Mouse (Mus musculus): Measurements from ENCODE around the gene Olfr983.

DNA sequence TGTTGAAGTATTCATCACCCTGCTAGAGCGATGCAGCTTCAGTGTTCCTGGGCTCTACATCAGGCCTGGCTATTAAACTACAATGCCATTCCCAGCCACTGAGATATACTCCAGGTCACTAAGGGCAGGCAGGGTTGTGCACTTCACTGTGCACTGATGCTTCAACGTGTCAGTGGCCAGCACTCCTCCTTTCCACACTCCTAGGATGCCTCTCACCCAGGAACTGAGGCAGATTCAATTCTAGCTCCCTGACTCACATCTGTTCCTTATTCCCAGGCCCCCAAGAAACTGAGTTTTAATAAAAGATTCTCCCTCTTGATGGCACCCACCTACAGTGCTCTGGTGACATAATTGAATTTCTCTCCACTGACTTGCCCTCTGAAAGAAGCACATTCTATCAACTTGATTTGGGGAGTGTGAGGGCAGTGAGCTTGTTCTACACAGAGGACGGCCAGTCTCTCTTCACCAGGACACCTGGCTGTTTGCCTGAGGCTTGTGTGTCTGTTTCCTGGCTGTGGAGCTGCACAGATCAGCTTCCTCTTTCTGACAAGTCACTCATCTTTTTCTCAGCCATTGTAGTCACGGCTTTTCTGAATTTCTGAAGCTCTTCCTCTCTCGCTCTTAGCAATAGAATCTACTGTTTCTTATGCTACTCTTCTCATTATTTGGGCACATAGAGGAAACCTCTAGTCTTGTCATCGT, 43.7 kb upstream of the Olfr983 start:
- no peak for TF ChIP-seq CTCF (IDR thresholded peaks at IDR 0.05; ENCODE audit: extremely low read depth, insufficient read depth, low read length)
- no peak for TF ChIP-seq POLR2A (IDR thresholded peaks at IDR 0.05; ENCODE audit: extremely low read depth, insufficient read depth, low read length)

All from cortical plate, adult 2 months (tissue).